Mouse (Mus musculus) lung, adult 2 months (tissue): Measurements from ENCODE around the gene Exoc7. TPM values are rescaled to one million over a fixed set of nuclear protein-coding genes. Genes with fewer than 3 reads are reported as not detected.

Experiments used
- DNase-seq: peaks from one replicate; pipeline ENCODE4 v3.0.0; 2022
- H3K4me1 ChIP-seq: fragments of 200-500 bp; 2 replicates; pipeline ENCODE4 v1.6.1; 2011; ENCODE audit warnings: low read length; ENCODE audit not compliant: control insufficient read depth, insufficient read depth
- H3K4me3 ChIP-seq: fragments of 200-500 bp; replicated peaks from 2 replicates; pipeline ENCODE3; 2011; ENCODE audit warnings: low read depth, mild to moderate bottlenecking, control low read depth, low read length; ENCODE audit errors: extremely low read depth
- CTCF ChIP-seq: fragments of 200-500 bp; IDR thresholded peaks from 2 replicates; pipeline ENCODE4 v1.5.1; 2011; ENCODE audit warnings: mild to moderate bottlenecking, low read length, control low read depth; ENCODE audit not compliant: insufficient read depth
- POLR2A ChIP-seq: fragments of 200-500 bp; IDR thresholded peaks from 2 replicates; pipeline ENCODE4 v1.6.1; 2011; ENCODE audit warnings: low read depth, mild to moderate bottlenecking, control low read depth, low read length, borderline replicate concordance; ENCODE audit errors: extremely low read depth
- WGBS: fragments of 180-500 bp; shearing (Covaris S2); methylation state at CpG from one replicate; pipeline ENCODE4 v1.1.7; 2018; 5-methylcytosine and 5-hydroxymethylcytosine counted together
- polyA plus RNA-seq: library from polyadenylated mRNA; depleted of rRNA; stranded (reverse); fragments of >200 nt; gene quantifications from 2 replicates; pipeline ENCODE4 v1.2.3, GENCODE M21; 2012

Gene Exoc7
- polyA plus RNA-seq, 1 experiment: 33.2 TPM

DNA sequence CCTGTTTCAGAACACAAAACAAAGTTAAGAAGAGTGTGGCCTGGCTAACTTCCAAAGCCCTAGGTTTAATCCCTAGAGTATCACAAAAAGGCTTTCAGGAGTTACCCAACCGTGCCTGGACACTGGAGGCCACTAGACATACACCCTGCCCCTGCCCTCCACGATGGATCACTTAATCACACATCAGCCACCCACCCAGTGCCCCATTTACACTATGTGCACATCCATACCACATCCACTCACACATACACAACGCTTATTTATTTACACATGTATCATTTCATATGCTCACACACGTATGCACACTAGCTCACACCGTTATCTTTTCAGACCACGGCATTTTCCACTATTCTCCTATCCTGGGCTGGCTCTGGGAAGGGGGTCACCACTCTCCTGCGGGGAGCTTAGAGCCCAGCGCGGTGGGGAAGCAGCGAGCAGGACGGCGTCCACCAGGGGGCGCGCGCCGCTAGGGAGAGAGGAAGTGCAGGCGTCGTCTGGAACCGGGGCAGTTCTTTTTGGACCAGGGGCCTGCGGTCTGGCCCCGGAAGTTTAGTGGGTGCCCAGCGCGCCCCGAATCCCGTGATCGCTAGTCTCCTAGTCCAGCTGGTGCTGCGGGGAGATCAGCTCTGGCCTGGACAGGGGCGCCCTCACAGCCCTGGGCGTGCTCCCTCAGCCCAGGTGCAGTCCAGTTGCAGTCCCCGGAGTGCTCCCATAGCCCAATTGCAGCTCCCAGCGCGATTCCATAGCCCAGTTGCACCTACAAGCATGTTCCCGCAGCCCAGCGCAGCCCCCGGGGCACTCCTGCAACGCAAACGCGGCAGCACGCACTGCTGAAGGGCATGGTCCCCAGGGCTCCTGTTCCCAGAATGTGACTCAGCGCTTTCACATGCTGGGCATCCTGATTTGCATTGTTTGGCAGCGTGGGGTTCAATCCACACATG is 12.0 kb upstream of the Exoc7 start:
- H3K4me1 ChIP-seq: 0 out of 2 replicates have a peak, but pooled peaks cover 3% of the 10 kb centered on the region
- H3K4me3 ChIP-seq: peak overlapping the region; percentile 53
- WGBS: 2% methylated on average over 41 of the region's 41 CpGs
- peak; percentile 91 for DNase-seq
- TF ChIP-seq CTCF (peak; percentile 68), POLR2A (0 out of 2 replicates have a peak, but pooled peaks have one; percentile 11)

DNA sequence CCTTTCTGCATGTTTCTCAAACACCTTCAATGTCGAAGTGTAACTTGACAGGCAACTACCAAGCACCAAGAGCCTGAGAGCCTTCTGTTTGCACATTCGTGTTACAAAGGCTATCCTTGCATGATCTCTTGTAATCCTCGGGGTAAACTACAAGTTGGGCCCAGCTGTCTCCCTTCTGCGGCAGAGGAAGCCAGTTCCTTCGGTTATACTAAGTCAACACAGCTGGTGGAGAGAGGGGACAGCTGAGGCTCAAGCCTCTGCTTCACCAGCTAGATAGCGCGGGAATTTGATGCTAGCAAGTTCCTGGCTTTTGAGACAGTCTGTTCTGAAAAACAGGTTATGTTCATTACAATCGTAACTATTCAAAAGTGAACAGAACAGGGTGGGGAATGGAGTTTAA is 5.3 kb upstream of the Exoc7 start:
- WGBS: 37% methylated on average over 8 of the region's 8 CpGs
- H3K4me1 ChIP-seq: no peaks in the 10 kb centered on the region
- no peak for DNase-seq
- no peak overlapping the region for H3K4me3 ChIP-seq
- no peak for TF ChIP-seq POLR2A
- TF ChIP-seq CTCF: no peak

DNA sequence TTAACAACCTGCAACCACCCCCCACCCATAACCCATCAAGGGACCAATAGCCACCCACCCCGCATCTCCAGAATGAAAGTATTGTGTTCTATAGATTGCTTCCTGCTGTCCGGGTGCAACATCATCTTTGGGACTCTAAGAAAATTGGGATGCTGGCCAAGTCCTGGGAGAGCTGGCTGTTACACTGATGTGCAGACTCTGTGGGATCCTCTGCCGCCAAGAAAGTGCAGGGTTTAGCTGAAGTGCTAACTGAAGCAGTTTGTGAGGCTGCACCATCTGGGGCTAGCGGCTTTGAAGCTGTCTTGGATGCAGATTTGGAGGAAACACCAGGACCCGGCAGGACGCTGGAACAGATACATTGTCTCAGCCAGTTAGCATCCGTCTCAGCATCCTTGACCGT is 4.1 kb upstream of the Exoc7 start:
- 37% methylated on average over 8 of the region's 8 CpGs for WGBS
- no peak for TF ChIP-seq CTCF
- no peak for TF ChIP-seq POLR2A
- no peak overlapping the region for H3K4me3 ChIP-seq
- no peak for DNase-seq
- H3K4me1 ChIP-seq: no peaks in the 10 kb centered on the region

DNA sequence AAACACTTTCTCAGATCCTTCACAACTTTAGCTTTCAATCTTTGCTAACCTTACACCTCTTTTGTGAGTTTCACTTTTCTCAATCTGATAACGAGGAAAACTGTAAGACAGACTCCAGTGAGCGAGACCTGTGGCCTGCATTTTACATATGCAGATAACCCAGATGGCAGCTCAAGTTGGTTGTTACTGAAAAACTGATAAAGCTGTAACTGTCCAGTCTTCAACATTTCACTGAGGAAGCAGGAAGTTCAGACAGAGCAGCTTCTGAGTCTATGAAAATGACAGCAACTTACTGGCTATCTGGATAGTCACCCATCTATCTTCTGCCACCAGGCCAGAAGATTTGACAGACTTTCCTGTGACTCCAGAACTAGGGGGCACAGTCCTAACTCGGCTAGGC is 2.6 kb upstream of the Exoc7 start:
- no peak overlapping the region for H3K4me3 ChIP-seq
- H3K4me1 ChIP-seq: peaks cover 5% of the 10 kb centered on the region; the same call in 1 of the 2 replicates
- WGBS: 71% methylated on average over 3 of the region's 3 CpGs
- TF ChIP-seq POLR2A (no peak), CTCF (no peak)
- no peak for DNase-seq

DNA sequence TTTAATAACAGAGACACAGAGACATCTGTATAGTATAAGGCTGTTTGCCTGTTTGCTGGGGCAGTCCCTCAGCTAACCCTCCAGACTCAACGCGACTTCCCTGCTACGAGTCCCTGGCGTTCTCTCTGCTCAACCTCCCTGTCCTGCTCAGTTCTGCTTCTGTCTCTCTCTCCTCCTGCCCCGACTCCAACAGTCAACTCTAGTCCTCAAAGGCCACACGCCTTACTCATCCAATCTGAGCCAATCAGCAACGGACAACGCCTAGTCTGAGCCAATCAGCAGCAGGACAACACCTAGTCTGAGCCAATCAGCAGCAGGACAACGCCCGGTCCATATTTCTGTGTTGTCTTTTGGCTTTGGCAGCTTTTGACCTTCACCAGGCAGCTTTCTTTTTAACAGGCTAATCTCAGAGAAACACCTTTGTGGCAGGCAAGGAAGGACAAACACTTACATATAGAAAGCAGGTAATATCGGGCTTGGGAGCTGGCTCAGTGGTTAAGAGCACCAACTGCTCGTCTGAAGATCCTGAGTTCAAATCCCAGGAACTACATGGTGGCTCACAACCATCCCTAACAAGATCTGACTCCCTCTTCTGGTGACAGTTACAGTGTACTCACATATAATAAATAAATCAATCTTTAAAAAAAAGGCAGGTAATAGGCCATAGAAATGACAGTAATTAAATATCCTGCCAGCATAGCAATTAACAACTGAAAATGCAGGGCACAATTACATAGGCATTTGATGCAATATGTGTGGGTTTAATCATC is 914 bp upstream of the Exoc7 start:
- TF ChIP-seq CTCF: no peak
- TF ChIP-seq POLR2A: no peak
- DNase-seq: no peak
- peaks cover 5% of the 10 kb centered on the region; the same call in 1 of the 2 replicates for H3K4me1 ChIP-seq
- no peak overlapping the region for H3K4me3 ChIP-seq
- 90% methylated on average over 12 of the region's 12 CpGs for WGBS

DNA sequence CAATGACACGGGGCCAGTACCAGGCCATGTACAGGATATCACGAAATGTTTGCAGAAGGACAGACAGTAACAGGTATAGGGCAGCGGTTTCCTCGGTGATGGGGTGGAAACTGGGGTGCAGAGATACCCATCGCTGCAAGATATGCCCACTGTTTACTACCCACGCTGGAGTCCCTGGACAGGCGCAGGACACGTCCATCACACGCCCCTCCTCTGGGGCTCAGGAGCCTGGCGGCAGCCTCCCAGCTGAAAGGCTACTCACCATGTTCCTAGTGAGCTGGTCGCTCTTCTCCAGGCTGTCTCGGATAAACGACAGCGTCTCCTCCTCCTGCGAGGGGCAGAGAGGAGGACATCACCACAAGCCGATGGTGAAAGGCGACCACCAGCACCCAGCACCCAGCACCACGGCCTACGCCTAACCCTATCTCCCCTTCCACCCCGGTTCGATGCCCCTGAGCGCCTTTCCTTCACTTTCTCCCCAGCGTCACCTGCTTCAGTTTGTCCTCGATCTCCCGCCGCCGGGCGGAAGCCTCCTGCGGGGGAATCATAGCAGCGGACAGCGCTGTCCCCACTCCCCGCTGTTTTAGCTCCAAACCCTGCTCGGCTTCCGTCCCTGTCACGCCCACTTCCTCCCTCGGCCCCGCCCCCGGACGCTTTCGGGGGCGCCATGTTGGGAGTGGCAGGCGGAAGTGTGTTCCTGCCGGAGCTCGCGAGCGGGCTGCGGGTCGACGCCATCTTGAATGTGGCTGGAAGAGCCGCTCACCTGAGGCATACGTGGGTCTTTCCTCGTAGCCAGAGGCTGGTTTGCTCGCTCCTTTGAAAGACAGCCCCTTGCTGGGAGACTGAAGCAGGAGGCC is 679 bp downstream of the Exoc7 start:
- Histone ChIP-seq H3K4me1 (peaks cover 5% of the 10 kb centered on the region; the same call in 1 of the 2 replicates), H3K4me3 (peak overlapping the region; percentile 88)
- WGBS: under 1% methylated on average over 53 of the region's 53 CpGs
- DNase-seq: peak; percentile 91
- TF ChIP-seq POLR2A (peak; percentile 54; the same call in 1 of the 2 replicates), CTCF (no peak)

DNA sequence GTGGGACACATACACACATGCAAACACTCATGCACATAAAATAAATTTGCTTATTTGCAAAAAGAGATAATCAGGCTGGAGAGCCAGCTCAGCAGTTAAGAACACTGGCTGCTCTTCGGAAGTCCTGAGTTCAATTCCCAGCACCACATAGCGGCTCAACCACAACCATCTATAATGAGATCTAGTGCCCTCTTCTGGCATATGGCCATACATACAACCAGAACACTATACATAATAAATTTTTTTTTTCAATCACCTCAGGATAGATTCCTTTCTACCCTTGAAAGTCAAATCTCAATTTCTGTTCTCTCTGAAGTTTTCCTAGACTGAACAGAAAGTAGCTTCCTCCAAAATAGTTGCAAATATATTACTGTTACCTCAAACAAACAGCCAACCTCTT is 1.6 kb downstream of the Exoc7 start:
- TF ChIP-seq CTCF (no peak), POLR2A (no peak)
- peaks cover 5% of the 10 kb centered on the region; the same call in 1 of the 2 replicates for H3K4me1 ChIP-seq
- no peak for DNase-seq
- H3K4me3 ChIP-seq: no peak overlapping the region
- 95% methylated on average over 2 of the region's 2 CpGs for WGBS

DNA sequence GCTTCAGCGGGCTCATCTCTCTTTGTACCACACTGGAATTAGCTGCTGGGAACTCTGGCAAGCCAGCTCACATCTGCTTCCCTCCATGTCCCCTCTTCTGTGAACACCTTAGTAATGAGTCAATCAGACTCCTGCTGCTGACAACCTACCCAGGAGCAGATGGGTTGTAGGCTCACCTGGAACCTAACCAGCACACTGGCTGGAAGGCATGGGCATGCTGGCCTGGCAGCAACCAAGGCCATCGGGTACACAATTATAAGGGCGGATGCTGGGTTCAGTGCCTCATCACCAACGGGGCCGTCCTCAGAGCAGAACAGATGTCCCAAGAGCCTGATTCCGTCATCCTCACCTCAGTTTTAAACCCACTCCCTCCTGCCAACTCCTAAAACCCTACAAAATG is 8.4 kb downstream of the Exoc7 start:
- 96% methylated on average over 6 of the region's 6 CpGs for WGBS
- TF ChIP-seq POLR2A: no peak
- TF ChIP-seq CTCF: no peak

DNA sequence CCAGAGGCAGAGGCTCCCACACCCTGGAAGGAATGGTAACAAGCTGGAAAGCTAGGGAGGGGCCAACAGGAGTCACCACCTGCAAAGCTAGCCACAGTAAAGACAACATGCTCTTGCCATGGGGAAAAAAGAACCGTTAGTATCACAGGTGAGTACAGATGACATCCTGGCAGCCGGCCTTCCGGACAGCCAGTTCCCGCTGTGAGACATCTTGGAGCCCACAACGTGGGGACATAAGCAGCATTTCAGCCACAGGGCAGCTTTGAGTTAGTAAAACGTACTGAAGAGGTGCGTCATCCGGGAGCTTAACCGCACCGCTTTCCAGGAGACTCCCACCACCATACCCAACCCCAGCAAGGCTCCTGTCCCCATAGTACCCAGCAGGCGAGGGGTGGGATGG is 8.8 kb downstream of the Exoc7 start:
- TF ChIP-seq CTCF (no peak), POLR2A (no peak)
- DNase-seq: no peak
- H3K4me3 ChIP-seq: no peak overlapping the region
- H3K4me1 ChIP-seq: no peaks in the 10 kb centered on the region
- WGBS: 92% methylated on average over 11 of the region's 11 CpGs

More for the DNA sequence above, 8.4 kb downstream of the Exoc7 start:
- no peaks in the 10 kb centered on the region for H3K4me1 ChIP-seq
- DNase-seq: no peak
- no peak overlapping the region for H3K4me3 ChIP-seq
